In genomic region chr7:128065547-128065946, GRCm38 (mm10) we compare ENCODE assay signal across 22 mouse cellular contexts. TPM values are rescaled to one million over a fixed set of nuclear protein-coding genes. Genes with fewer than 3 reads are reported as not detected.
A peak's percentile ranks its signal among the peaks of the same experiment; 100 is the strongest.
DNase-seq lines count a peak whose midpoint lies in the region; ATAC-seq and TF ChIP-seq lines count a peak whose summit lies in the region.
"Had no signal": no experiment of that assay in that cellular context is flagged by ENCODE, and none has a peak within 500 bp of the region (broad histone marks: within the 10 kb centered on the region; RNA-seq: fewer than 3 reads in every experiment).

No protein-coding gene starts in this region.

- TF ChIP-seq EP300 in lung, postnatal 0 days (IDR thresholded peaks at IDR 0.05) = no peak

- H3K27me3 ChIP-seq in lung, postnatal 0 days (replicated peaks; ENCODE audit: insufficient read depth, low read length) = no peaks in the 10 kb centered on the region
- no peaks in the 10 kb centered on the region for H3K27me3 ChIP-seq in forebrain, embryonic 15.5 days
- H3K27me3 ChIP-seq in hindbrain, postnatal 0 days (ENCODE audit: insufficient read depth, low read length) = no peaks in the 10 kb centered on the region
- H3K27me3 ChIP-seq: embryonic facial prominence, embryonic 12.5 days; kidney, embryonic 15.5 days; limb, embryonic 13.5 days; midbrain, embryonic 15.5 days had no signal

- WGBS in lung, postnatal 0 days = 63% methylated on average over 5 of the region's 5 CpGs
- WGBS in forebrain, embryonic 15.5 days = 91% methylated on average over 5 of the region's 5 CpGs
- WGBS in hindbrain, postnatal 0 days = 81% methylated on average over 5 of the region's 5 CpGs

- H3K9me3 ChIP-seq in lung, postnatal 0 days (ENCODE audit: low read length) = no peaks in the 10 kb centered on the region
- no peaks in the 10 kb centered on the region for H3K9me3 ChIP-seq in forebrain, embryonic 15.5 days
- H3K9me3 ChIP-seq in hindbrain, postnatal 0 days (ENCODE audit: low read length) = no peaks in the 10 kb centered on the region
- H3K9me3 ChIP-seq: embryonic facial prominence, embryonic 12.5 days; kidney, embryonic 15.5 days; limb, embryonic 13.5 days; midbrain, embryonic 15.5 days had no signal

- peak; percentile 34 for DNase-seq in lung, postnatal 0 days (ENCODE audit: low spot score)
- DNase-seq in lung, postnatal 14 days = no peak
- DNase-seq in T-cell, adult 2 months (ENCODE audit: low spot score) = peak; percentile 34
- peak; percentile 51 for DNase-seq in naive thymus-derived CD4-positive, alpha-beta T cell, adult 2 months (ENCODE audit: low read depth)
- no peak for DNase-seq in hindbrain, postnatal 0 days (ENCODE audit: low spot score)
- DNase-seq: adrenal gland, postnatal 36 days; cerebellum, adult 9-11 months; gastrocnemius, postnatal 25 days had no signal

- no peaks in the 10 kb centered on the region for H3K36me3 ChIP-seq in lung, postnatal 0 days (ENCODE audit: insufficient read depth, low read length)
- H3K36me3 ChIP-seq in forebrain, embryonic 15.5 days = no peaks in the 10 kb centered on the region
- no peaks in the 10 kb centered on the region for H3K36me3 ChIP-seq in hindbrain, postnatal 0 days (ENCODE audit: insufficient read depth, low read length)
- H3K36me3 ChIP-seq: embryonic facial prominence, embryonic 12.5 days; kidney, embryonic 15.5 days; limb, embryonic 13.5 days; midbrain, embryonic 15.5 days had no signal

- no peaks in the 10 kb centered on the region for H3K4me1 ChIP-seq in lung, postnatal 0 days (ENCODE audit: insufficient read depth, low read depth, low read length)
- no peaks in the 10 kb centered on the region for H3K4me1 ChIP-seq in forebrain, embryonic 15.5 days
- H3K4me1 ChIP-seq in hindbrain, postnatal 0 days (ENCODE audit: insufficient read depth, low read length) = no peaks in the 10 kb centered on the region
- H3K4me1 ChIP-seq: embryonic facial prominence, embryonic 12.5 days; kidney, embryonic 15.5 days; limb, embryonic 13.5 days; midbrain, embryonic 15.5 days had no signal

- TF ChIP-seq CTCF in lung, postnatal 0 days (IDR thresholded peaks at IDR 0.05) = no peak
- TF ChIP-seq CTCF in hindbrain, postnatal 0 days (IDR thresholded peaks at IDR 0.05; ENCODE audit: low read depth) = no peak

- no peak overlapping the region for H3K4me2 ChIP-seq in lung, postnatal 0 days (replicated peaks; ENCODE audit: low read depth, low read length)
- no peak overlapping the region for H3K4me2 ChIP-seq in forebrain, embryonic 15.5 days (replicated peaks)
- no peak overlapping the region for H3K4me2 ChIP-seq in hindbrain, postnatal 0 days (ENCODE audit: low read depth, low read length)
- H3K4me2 ChIP-seq: embryonic facial prominence, embryonic 12.5 days; kidney, embryonic 15.5 days; limb, embryonic 13.5 days; midbrain, embryonic 15.5 days had no signal

- no peak overlapping the region for H3K27ac ChIP-seq in lung, postnatal 0 days (ENCODE audit: low read length)
- H3K27ac ChIP-seq in forebrain, embryonic 15.5 days (replicated peaks) = no peak overlapping the region
- no peak overlapping the region for H3K27ac ChIP-seq in hindbrain, postnatal 0 days
- H3K27ac ChIP-seq: embryonic facial prominence, embryonic 12.5 days; kidney, embryonic 15.5 days; limb, embryonic 13.5 days; midbrain, embryonic 15.5 days had no signal

- no peak overlapping the region for H3K4me3 ChIP-seq in lung, postnatal 0 days (ENCODE audit: low read depth, low read length)
- no peak overlapping the region for H3K4me3 ChIP-seq in forebrain, embryonic 15.5 days
- H3K4me3 ChIP-seq in hindbrain, postnatal 0 days (ENCODE audit: low read length) = no peak overlapping the region
- H3K4me3 ChIP-seq: embryonic facial prominence, embryonic 12.5 days; erythroblast, embryonic 14.5 days; kidney, embryonic 15.5 days; limb, embryonic 13.5 days; midbrain, embryonic 15.5 days had no signal

- no peak for ATAC-seq in lung, postnatal 0 days
- ATAC-seq in granulocyte monocyte progenitor cell, adult 5-6 weeks (replicated peaks; ENCODE audit: poor library complexity, severe bottlenecking) = peak; percentile 80
- no peak for ATAC-seq in forebrain, embryonic 15.5 days (replicated peaks)
- ATAC-seq in erythroid progenitor cell, adult 5-6 weeks (replicated peaks; ENCODE audit: low FRiP score, poor library complexity, severe bottlenecking) = no peak
- no peak for ATAC-seq in hindbrain, postnatal 0 days
- ATAC-seq: forebrain, embryonic 14.5 days; inflammation-experienced regulatory T-cells, adult 6 months; midbrain, embryonic 15.5 days had no signal

- no peak overlapping the region for H3K9ac ChIP-seq in lung, postnatal 0 days (replicated peaks; ENCODE audit: low read depth)
- no peak overlapping the region for H3K9ac ChIP-seq in forebrain, embryonic 15.5 days (replicated peaks)
- no peak overlapping the region for H3K9ac ChIP-seq in hindbrain, postnatal 0 days (replicated peaks; ENCODE audit: low read length)
- H3K9ac ChIP-seq: embryonic facial prominence, embryonic 12.5 days; kidney, embryonic 15.5 days; limb, embryonic 13.5 days; midbrain, embryonic 15.5 days had no signal

RNA-seq across cellular contexts. Expression of gene Gm49368, which starts 3.1 kb away (rescaled TPM):
- 0.32 TPM in 1 of 2 replicates, not detected in the other for polyA plus RNA-seq in lung, postnatal 0 days (2015; fragmentation: Nextera tagmentation; extraction: Ambion mirVana)
- not detected in 2 replicates for total RNA-seq in granulocyte monocyte progenitor cell, adult 5-6 weeks (2014; fragmentation: Nextera tagmentation)
- 0.09 TPM in 1 of 2 replicates, not detected in the other for total RNA-seq in granulocyte monocyte progenitor cell, adult 5-6 weeks (2017)
- polyA plus RNA-seq in forebrain, embryonic 15.5 days (2015; fragmentation: Nextera tagmentation; extraction: Ambion mirVana) = not detected in 2 replicates
- total RNA-seq in erythroid progenitor cell, adult 5-6 weeks (2015; ENCODE audit: low replicate concordance) = not detected in 2 replicates
- total RNA-seq in erythroid progenitor cell, adult 5-6 weeks (2017; ENCODE audit: low replicate concordance) = not detected in 2 replicates
- not detected in 2 replicates for total RNA-seq in hindbrain, postnatal 0 days (2014; rRNA removed)
- not detected in 2 replicates for polyA plus RNA-seq in hindbrain, postnatal 0 days (2015; fragmentation: Nextera tagmentation; extraction: Ambion mirVana)
- total RNA-seq: adrenal gland, postnatal 36 days; gastrocnemius, postnatal 25 days; megakaryocyte-erythroid progenitor cell, adult 5-6 weeks had no signal
- polyA plus RNA-seq: C2C12; embryonic facial prominence, embryonic 12.5 days; erythroblast, embryonic 14.5 days; forebrain, embryonic 14.5 days; heart, embryonic 16.5 days; hindbrain, embryonic 11.5 days; kidney, embryonic 15.5 days; limb, embryonic 13.5 days; midbrain, embryonic 15.5 days had no signal

RNA-seq across cellular contexts. Expression of gene Itgam, which starts 3.1 kb away (rescaled TPM):
- 2.2 and 2.3 TPM in 2 replicates for polyA plus RNA-seq in lung, postnatal 0 days (2015; fragmentation: Nextera tagmentation; extraction: Ambion mirVana)
- 12.5 and 17.5 TPM in 2 replicates for total RNA-seq in granulocyte monocyte progenitor cell, adult 5-6 weeks (2014; fragmentation: Nextera tagmentation)
- total RNA-seq in granulocyte monocyte progenitor cell, adult 5-6 weeks (2017) = 21.6 and 23.7 TPM in 2 replicates
- polyA plus RNA-seq in forebrain, embryonic 15.5 days (2015; fragmentation: Nextera tagmentation; extraction: Ambion mirVana) = 0.96 and 1.0 TPM in 2 replicates
- total RNA-seq in erythroid progenitor cell, adult 5-6 weeks (2015; ENCODE audit: low replicate concordance) = 21.8 and 24.1 TPM in 2 replicates
- total RNA-seq in erythroid progenitor cell, adult 5-6 weeks (2017; ENCODE audit: low replicate concordance) = 16.9 and 19.8 TPM in 2 replicates
- total RNA-seq in hindbrain, postnatal 0 days (2014; rRNA removed) = 2.6 and 3.2 TPM in 2 replicates
- polyA plus RNA-seq in hindbrain, postnatal 0 days (2015; fragmentation: Nextera tagmentation; extraction: Ambion mirVana) = 1.2 and 1.3 TPM in 2 replicates
- polyA plus RNA-seq: C2C12 had no signal

Comparison
In these comparisons a context has a peak if more than half of its experiments do, and no peak if none do; other contexts are left out.
1. DNase-seq: peak in lung, postnatal 0 days (single experiment), T-cell, adult 2 months (single experiment) and naive thymus-derived CD4-positive, alpha-beta T cell, adult 2 months (single experiment); none in lung, postnatal 14 days (single experiment) and hindbrain, postnatal 0 days (single experiment).